Mouse (Mus musculus) B cell, adult 2 months (primary cell): ENCODE data around the gene OR5BS1P.
"Not testable (repeated sequence)": the region's sequence is repeated elsewhere in the genome, so short reads cannot be mapped to it uniquely, and the experiment has no call there.

ENCODE experiments used
- DNase-seq, 2 experiments: peaks; one replicate each; pipeline ENCODE4 v3.0.0; 2022

Gene OR5BS1P

DNA sequence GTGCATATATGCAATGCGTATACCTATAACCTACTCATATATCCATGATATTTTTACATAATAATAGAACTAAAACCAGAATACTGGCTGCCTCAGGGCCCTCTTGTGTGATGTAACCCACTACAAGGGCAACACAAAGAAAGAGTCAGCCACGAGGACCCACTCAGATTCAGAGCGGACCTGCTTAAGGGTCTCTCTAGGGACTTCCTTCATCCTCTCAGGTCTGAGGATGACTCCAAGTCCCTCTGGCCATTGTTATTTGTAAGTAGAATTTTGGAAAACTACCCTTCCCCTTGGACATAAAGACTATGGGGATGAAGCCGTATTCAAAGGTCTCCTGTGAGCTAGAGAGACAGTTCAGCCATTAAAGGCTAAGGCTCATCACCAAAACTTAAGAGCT, at the start of gene OR5BS1P:
OR5BS1P (plus strand) TSS at position 301 of the 400 bp plus-strand sequence.
- DNase-seq: no peak

DNA sequence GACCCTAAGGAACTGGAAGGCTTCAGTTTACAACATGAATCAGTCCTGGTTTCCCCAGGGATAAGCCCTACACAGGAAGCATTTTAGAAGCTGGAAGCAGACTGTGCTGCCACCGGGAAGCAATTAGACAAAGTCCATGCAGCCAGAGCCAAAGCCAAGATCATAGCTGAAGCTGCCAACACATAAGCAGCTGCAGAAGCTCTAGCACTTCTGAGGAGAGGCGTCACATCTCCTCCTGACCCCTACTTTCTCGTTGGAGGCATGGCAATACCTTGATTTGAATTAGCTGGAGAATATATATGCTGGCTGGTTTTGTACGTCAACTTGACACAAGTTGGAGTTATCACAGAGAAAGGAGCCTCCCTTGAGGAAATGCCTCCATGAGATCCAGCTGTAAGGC, 48.8 kb upstream of the OR5BS1P start:
- no peak for DNase-seq

DNA sequence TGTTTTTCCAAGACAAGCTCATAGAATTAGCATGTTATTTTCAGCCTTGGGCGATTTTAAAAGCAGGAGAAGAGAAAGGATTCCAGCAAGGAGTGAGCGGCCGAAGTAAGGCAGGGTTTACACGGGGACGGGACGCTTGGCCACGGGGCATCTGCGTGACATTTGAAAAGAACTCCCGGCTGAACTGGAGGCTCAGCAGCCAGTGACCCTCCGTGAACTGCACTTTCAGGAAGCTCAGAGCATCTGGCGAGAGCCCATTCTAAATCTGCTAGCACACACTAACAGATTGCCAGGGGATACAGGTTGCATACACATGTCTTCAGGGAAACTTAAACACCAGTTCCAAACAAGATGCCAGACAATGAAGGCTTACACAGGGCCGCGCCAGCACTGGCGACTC, 45.4 kb upstream of the OR5BS1P start:
- no peak for DNase-seq

DNA sequence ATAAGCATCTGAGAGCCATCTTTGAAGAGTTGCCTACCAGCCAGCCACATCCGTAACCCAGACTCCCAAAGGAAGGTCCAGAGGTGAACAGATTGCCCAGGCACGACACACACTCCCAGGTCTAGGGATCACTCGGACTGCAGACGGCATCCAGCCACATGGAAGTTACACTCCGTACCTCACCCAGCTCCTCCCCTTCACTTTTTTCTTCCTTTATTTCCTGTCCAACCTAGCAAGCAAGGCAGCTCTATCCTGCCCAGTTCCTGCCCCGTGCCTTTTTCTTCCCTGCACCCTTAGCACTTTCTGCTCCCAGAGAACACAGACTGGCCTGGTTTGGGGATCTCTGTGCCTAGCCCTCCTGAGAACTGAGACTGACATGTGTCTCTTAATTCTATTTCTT, 44.9 kb upstream of the OR5BS1P start:
- DNase-seq: no peak

DNA sequence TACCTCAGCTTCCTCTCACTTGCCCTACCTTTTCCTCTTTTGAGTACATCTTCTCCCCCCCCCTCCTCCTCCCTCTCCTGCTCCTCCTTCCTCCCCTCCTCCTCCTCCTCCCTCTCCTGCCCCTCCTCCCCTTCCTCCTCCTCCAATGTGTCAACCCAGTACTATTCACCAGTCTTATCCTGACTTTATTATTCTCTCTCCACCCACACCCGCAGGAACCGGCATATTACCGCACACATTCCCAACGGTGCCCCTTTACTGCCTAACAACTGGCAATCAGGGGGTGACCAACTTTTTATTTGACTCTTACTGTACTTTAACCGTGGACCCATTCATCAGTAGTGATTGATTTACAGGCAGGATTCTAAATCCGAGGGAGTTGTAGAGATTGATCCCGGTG, 44.5 kb upstream of the OR5BS1P start:
- no peak for DNase-seq

DNA sequence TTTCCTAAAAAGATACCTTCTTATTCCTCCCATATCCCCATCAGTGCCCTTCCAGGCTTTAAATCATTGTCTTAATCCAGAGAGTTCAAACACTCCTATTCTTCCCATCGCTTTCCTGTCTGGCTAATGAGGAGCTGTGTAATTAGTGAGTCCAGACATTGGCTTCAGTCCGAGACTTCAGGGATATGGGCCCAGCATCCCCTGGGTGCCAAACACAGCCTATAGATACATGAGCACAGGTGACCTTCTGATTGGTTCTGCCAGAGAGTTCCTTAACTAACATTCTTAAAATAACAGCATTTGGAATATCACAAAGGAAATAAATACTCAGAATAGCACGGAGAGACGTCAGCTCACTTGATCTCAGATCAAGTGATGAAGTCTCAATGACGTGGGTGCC, 38.8 kb upstream of the OR5BS1P start, which contains the start of gene Olfr282:
Olfr282 (plus strand) TSS at position 301 of the 400 bp plus-strand sequence.
- not testable (repeated sequence) for DNase-seq

DNA sequence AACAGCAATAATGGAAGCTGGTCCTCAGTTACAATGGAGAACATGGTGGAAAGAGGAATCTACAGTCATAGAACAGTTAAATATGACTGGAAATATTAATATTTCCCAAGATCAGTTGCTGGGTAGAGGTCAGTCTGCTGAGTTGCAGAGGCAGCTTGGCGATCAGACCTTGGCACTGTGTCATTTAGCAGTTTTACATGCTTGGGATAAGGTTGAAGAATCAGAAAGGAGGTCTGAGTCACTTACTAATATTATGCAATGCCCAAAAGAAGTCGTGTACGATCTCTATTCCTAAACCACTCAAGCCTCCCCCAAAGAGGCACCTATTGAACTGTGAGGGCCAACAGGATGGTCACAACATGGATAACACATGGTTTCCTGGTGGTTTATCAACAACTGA, 25.1 kb upstream of the OR5BS1P start:
- no peak for DNase-seq

DNA sequence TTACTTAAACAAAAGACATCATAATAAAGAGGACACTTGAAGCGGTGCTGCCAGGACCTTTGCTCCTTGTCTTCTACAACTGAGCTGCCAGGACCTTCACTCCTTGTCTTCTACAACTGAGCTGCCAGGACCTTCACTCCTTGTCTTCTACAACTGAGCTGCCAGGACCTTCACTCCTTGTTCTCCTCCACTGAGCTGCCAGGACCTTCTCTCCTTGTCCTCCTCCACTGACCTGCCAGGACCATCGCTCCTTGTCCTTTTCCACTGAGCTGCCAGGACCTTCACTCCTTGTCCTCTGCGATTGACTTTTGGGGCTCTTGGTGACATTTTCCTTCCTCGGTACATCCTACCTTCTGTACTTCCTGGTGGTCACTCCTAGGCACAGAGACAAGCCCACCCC, 21.2 kb upstream of the OR5BS1P start:
- no peak for DNase-seq

DNA sequence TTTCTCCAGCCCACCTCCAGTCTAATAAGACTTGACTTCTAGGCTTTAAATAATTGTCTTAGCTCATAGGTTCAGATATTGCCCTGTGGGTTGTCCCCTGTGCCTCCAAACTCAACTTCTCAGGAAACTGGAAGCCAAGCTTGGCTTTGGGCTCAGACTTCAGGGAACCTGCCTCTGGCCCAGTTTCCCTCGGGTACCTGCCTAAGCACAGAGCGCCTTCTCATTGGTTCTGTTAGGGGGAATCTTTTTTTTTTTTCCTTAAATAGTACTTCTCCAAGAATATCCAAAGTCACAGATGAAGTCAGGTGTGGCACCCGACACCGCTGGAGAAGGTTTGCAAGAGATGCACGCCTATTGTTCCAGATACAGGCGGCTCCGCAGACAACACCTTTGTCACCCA, 17.4 kb upstream of the OR5BS1P start, which contains the start of gene Olfr281:
Olfr281 (plus strand) TSS at position 301 of the 400 bp plus-strand sequence.
- DNase-seq: no peak

DNA sequence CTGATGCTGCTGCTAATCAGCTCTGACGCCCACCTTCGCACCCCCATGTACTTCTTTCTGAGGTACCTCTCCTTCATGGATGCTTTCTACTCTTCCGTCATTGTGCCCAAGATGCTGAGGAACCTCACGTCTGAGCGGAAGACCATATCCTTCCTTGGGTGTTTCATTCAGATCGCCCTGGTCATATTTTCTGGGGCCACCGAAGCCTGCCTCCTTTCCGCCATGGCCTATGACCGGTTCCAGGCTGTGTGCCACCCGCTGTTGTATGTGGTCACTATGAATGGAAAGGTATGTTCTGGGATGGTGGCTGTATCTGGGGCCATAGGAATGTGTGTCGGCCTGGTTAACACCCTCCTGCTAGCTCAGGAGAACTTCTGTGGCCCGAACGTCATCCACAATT, 1.8 kb downstream of the OR5BS1P start:
- DNase-seq: no peak

DNA sequence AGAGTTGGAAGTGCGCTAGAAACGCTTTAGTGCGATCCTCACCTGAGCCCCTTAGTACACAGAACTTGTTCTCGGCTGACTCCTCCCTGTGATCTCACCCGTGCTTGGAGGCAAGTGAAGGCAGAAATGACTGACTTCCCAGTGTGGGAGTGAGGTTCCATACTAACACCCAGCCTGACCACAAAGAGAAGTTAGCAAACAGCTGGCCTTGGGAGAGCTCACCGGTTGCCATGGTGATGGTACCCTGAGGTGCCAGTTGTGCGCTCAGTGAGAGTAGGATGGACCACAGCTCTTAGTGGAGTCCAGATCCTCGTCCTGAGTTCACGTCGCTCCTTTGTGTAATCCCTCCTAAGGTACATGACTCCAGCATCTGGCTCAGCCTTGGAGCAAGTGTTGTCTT, 5.3 kb downstream of the OR5BS1P start:
- DNase-seq: no peak

DNA sequence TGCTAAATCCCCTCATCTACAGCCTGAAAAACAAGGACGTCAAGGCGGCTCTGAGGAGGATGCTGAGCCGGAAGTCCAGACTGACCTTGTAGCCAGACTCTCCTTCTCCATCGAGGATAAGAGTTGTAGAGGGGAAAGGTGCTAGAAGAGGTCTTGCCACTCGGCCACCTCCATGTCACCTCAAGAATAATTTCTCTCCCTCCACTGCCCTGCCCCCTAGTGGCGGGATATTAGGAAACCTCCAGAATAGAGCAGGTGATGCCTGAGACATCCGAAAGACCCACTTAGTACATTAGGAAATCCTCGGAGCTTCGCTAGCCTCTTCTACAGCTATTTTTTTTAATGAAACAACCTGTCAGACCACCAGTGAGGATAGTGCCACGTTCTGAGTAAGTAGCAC, 5.7 kb downstream of the OR5BS1P start:
- DNase-seq: peak; percentile 79 to 81

DNA sequence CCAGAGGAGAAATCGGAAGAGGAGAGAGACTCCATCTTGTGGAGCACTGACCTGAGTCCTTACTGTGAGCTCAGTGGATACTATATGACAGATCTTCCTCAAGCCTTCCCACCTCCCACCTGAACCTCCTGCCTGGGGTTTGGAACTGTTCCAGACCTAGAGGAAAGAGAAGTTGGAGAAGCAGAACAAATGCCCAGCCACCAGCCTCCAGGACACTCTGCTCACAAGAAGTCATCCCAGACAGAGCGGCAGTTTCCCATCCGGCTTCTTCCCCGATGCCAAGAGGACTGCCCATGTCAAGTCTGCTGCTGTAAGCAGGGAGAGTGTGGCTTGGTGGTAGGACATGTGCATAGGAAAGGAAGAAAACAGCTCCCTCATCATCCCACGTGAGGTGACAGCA, 6.6 kb downstream of the OR5BS1P start:
- no peak for DNase-seq

DNA sequence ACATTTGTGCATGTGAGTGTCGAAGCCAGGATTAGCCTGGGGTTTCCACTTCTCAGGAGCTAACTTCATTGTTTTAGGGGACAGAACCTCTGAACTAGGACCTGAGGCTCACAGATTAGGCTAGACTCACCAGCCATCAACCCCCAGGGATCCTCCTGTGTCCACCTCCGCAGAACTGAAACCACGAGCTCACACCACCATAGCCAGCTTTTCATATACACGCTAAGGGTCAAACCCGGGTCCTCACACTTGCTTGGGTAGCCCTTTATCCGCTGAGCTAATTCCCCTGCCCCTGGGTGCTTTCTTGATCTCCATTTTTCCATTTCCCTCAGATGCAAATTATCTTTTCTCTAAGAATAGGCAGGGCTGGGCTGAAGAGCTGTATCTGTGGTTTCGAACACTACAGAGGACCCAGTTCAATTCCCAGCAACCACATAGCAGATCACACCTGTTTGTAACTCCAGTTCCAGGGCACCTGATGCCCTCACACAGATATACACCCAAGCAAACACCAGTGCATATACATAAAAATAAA, 9.9 kb downstream of the OR5BS1P start:
- DNase-seq: no peak

DNA sequence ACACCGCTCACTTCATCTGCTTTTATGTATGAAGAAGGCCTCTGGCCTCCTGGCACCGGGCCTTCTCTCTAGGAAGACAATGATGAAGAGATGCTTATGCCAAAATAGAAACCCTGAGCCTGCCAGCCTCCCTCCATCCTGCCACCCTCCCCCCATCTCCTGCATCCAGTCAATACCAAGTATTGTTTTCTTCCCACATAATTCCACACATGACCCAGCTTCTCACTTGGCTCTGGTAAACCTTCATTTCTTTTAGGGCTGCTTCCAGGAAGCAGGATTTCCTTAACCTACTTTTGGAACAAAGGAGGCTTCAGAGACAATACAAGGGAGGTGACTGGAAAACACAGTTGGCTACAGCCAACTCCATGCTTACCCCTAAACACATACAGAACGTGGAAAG, 13.0 kb downstream of the OR5BS1P start, which contains the start of gene Lalba:
Lalba (minus strand) TSS at position 21 of the 400 bp plus-strand sequence.
- DNase-seq: no peak

DNA sequence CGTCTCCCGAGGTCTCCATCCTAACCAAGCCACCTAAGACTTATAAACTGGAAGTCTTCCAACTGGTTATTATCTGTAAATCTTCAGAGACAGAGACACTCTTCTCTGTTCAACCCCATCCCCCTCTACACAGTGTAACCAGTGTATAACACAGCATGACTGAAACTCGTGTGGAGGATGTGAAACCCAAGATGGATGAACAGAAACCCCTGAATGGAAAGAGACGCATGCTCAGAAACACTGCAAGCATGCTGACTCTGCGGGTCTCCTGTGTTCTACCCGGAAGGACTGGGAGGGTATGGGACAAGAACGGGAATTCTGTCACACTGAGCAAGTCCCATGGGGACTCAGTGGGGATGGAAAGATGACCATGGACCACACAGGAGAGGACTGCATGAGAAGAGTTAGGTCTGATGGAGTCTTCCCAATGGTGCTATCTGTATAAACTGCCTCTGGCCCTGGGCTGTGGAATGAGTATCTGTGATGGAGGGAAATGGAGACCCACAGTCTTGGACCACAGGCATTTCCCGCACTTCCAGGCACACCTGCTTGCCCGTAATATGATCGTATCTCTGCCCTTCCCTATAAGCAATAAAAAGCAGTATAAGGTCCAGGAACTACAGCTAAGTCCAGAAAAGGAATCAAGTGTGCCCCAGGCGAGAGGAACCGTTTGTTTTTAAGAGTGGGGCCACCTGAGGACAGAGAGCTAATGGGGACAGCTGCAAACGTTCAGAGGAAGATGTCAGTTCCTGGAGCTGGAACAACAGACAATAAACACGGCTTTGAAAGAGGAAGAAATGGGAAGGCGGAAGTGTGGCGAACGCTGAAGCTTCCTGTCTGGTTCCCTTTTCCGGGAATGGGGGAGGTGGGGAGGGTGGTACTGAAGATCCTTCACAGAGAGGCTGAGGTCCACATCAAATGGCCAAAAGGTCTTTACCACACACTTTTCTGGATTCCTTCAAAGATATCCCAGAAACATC, 14.5 kb downstream of the OR5BS1P start:
- peak; percentile 62 for DNase-seq

DNA sequence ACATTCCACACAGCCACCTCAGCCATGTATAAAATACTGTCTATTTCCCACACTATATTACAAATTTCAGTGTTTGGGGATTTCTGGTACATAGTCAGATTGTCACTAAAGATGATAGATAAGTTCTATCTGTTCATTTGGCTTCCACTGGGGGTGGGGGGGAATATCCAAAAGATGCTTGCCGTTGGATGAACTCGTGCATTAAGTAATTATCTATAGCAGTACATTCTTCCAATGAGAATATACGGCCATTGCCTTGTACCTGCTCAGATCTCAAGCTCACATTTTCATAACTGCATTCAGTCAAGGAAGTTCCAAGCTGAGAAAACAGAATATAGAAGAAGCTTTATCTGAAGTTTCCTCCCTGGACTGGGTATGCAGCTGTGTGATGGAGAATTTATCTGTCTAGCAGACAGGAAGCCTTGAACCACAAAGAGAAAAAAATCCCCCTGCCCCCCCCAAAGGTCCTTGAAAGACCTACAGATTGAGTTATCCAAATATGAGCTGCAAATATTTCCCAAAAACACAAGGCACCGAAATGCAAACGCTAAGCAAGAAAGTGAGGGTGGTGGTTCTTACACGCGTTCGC, 16.8 kb downstream of the OR5BS1P start:
- DNase-seq: peak; percentile 18 to 36

DNA sequence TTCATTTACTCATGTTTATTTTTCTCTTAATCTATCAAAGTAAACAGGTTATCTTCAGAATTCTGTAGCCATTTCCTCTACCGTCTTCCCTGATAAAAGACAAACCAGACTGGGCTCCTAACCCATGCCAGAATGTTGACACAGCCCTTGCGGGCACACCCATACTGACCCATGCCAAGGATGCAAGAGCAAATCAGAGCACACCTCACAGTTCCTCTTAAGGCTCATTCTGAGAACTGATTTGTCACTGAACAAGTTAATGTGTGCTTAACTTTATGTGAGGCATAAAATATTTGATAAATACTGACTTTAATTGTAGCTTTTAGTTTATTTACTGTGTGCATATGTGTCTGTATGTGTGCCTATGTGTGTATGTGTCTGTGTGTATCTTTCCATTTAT, 21.6 kb downstream of the OR5BS1P start:
- no peak for DNase-seq

DNA sequence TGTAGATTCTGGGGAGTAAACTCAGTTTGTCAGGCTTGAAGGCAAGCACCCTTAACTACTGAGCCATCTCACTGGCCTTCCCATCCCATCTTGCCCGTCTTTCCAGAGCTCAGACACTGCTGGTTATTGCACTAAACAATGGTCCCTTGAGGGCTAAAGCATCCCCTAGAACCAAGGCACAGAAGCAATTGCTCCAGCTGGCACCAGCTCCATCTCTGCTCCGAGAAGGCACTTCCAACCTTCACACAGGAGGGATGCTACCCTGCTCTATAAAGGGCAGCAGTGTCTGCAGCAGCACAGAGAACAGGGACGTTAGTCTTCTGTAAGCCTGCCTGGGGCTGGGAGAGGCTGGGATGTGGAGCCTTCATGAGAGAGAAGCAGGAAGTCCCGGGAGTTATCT, 22.4 kb downstream of the OR5BS1P start, which contains the start of gene Olfr279:
Olfr279 (plus strand) TSS at position 301 of the 400 bp plus-strand sequence.
- DNase-seq: no peak

DNA sequence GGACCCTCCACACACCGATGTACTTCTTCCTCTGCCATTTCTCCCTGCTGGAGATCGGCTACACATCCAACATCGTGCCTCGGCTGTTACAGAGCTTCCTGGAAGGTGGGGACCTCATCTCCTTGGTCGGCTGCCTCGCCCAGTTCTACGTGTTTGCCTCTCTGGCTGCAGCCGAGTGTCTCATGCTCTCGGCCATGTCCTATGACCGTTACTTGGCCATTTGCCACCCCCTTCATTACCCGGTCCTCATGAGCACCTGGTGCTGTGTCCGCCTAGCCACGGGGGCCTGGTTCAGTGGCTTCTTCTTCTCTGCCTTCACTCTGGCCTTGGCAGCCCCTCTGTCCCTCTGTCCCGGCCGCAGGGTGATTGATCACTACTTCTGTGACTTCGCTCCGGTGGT, 27.9 kb downstream of the OR5BS1P start:
- DNase-seq: no peak

DNA sequence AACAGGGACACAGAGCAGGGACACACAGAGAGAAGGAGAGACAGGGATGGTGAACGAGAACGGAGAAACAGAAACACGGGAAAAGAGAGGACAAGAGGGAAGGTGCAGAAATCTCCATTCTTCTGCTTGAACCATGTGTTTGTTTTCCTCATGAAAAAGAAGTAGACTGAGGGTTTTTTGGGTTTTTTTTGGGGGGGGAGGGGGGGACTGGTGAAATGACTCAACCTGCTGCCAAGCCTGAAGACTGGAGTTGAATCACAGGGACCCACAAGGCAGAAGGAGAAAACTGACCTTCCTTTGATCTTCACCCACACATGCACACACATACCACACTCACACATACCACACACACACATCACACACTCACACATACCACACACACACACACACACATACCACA, 33.6 kb downstream of the OR5BS1P start:
- no peak for DNase-seq

DNA sequence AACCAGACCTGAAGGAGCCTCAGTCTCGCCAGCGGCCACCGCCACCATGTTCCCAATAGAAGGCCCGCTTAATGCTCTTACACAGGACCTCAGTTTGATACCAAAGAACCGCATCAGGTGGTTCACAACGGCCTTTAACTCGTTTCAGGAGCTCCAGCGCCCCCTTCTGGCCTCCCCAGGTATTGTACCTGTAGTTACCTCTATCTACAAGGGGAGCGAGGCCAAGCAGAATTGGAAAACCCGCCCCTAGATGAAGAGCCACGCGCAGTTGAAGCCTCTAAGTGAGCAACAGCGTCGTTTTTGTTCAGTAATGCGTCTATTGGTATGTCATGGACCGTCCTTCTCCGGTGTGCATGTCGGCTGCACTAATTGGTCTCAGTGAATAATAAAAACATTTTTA, 34.8 kb downstream of the OR5BS1P start:
- peak; percentile 92 to 94 for DNase-seq

DNA sequence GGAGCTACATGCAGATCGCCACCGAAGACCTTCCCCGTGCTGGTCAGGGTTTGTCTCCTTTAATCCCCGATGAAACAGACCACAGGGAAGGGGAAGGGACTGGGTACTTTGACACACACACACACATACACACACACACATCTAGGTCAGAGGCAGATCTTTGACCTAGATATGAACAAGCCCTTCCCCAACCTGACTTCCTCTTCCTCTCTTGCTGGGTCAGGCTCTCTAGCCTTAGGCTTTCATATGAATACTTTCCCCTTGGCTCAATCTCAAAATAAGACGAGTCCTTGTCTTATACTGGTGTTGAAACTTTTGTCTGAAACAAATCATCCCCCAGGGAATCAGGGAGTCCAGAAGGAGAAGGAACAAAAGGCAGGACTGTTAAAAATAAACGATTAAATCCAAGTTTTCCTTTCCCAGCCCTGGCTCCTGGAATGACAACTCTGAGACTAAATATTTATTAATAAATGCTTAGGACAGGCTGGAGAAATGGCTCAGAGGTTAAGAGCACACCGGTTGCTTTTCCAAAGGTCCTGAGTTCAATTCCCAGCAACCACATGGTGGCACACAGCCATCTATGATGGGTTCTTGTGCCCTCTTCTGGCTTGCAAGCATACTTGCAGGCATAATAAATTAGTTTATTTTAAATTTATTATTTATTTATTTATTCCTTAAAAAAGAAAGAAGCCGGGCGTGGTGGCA, 36.7 kb downstream of the OR5BS1P start:
- DNase-seq: no peak
